In genomic region chr3:87153038-87153437, GRCm38 (mm10) we compare ENCODE assay signal across 9 mouse cellular contexts. TPM values are rescaled to one million over a fixed set of nuclear protein-coding genes. Genes with fewer than 3 reads are reported as not detected.
DNase-seq lines count a peak whose midpoint lies in the region; ATAC-seq and TF ChIP-seq lines count a peak whose summit lies in the region.
"Had no signal": no experiment of that assay in that cellular context is flagged by ENCODE, and none has a peak within 500 bp of the region (broad histone marks: within the 10 kb centered on the region; RNA-seq: fewer than 3 reads in every experiment).

No protein-coding gene starts in this region.

- H3K4me3 ChIP-seq in kidney, embryonic 16.5 days (ENCODE audit: low read length), result no peak overlapping the region
- no peak overlapping the region for H3K4me3 ChIP-seq in embryonic facial prominence, embryonic 12.5 days
- H3K4me3 ChIP-seq in hindbrain, embryonic 13.5 days, result no peak overlapping the region
- H3K4me3 ChIP-seq in midbrain, postnatal 0 days (ENCODE audit: low read depth, low read length), result no peak overlapping the region
- H3K4me3 ChIP-seq in left cerebral cortex, adult 2 months, result no peak overlapping the region

- no peak for DNase-seq in kidney, postnatal 10 days
- peak; percentile 42 for DNase-seq in midbrain, postnatal 0 days (ENCODE audit: low spot score)
- DNase-seq in left cerebral cortex, adult 2 months (ENCODE audit: extremely low spot score in 1 of 2, low spot score in 2 of 2), result no peak
- no peak for DNase-seq in right cerebral cortex, postnatal 25 days
- no peak for DNase-seq in frontal cortex, postnatal 14 days (ENCODE audit: low spot score in 2 of 2)
- DNase-seq: gastrocnemius, postnatal 10 days had no signal

- intact Hi-C loops in left cerebral cortex, adult 2 months (cut with DNase I), result no loop called here

- ATAC-seq in kidney, embryonic 16.5 days (ENCODE audit: low FRiP score, low TSS enrichment), result no peak
- no peak for ATAC-seq in embryonic facial prominence, embryonic 12.5 days (ENCODE audit: insufficient number of reproducible peaks, insufficient read depth, low FRiP score, low TSS enrichment)
- ATAC-seq in hindbrain, embryonic 13.5 days (ENCODE audit: low FRiP score), result no peak
- ATAC-seq in midbrain, postnatal 0 days (ENCODE audit: low FRiP score), result no peak

- H3K36me3 ChIP-seq in kidney, embryonic 16.5 days (ENCODE audit: insufficient read depth, low read length), result no peaks in the 10 kb centered on the region
- 0 out of 2 replicates have a peak, but pooled peaks cover 3% of the 10 kb centered on the region for H3K36me3 ChIP-seq in embryonic facial prominence, embryonic 12.5 days
- H3K36me3 ChIP-seq in hindbrain, embryonic 13.5 days, result no peaks in the 10 kb centered on the region
- no peaks in the 10 kb centered on the region for H3K36me3 ChIP-seq in midbrain, postnatal 0 days (ENCODE audit: insufficient read depth, low read length)

- H3K9me3 ChIP-seq in kidney, embryonic 16.5 days (ENCODE audit: low read length), result no peaks in the 10 kb centered on the region
- no peaks in the 10 kb centered on the region for H3K9me3 ChIP-seq in embryonic facial prominence, embryonic 12.5 days
- H3K9me3 ChIP-seq in hindbrain, embryonic 13.5 days, result no peaks in the 10 kb centered on the region
- H3K9me3 ChIP-seq in midbrain, postnatal 0 days (ENCODE audit: low read length), result no peaks in the 10 kb centered on the region

- H3K4me2 ChIP-seq in kidney, embryonic 16.5 days (replicated peaks; ENCODE audit: low read depth, low read length), result no peak overlapping the region
- H3K4me2 ChIP-seq in embryonic facial prominence, embryonic 12.5 days (replicated peaks), result no peak overlapping the region
- no peak overlapping the region for H3K4me2 ChIP-seq in hindbrain, embryonic 13.5 days
- no peak overlapping the region for H3K4me2 ChIP-seq in midbrain, postnatal 0 days (ENCODE audit: low read depth, low read length, poor library complexity, severe bottlenecking)

- no peaks in the 10 kb centered on the region for H3K27me3 ChIP-seq in kidney, embryonic 16.5 days (ENCODE audit: insufficient read depth, low read length)
- no peaks in the 10 kb centered on the region for H3K27me3 ChIP-seq in embryonic facial prominence, embryonic 12.5 days
- H3K27me3 ChIP-seq in hindbrain, embryonic 13.5 days, result no peaks in the 10 kb centered on the region
- no peaks in the 10 kb centered on the region for H3K27me3 ChIP-seq in midbrain, postnatal 0 days (ENCODE audit: insufficient read depth, low read length)

- H3K4me1 ChIP-seq in kidney, embryonic 16.5 days (ENCODE audit: insufficient read depth, low read length), result peaks cover 80% of the 10 kb centered on the region
- H3K4me1 ChIP-seq in embryonic facial prominence, embryonic 12.5 days, result peaks cover 92% of the 10 kb centered on the region
- H3K4me1 ChIP-seq in hindbrain, embryonic 13.5 days (replicated peaks), result peaks cover 88% of the 10 kb centered on the region
- peaks cover 40% of the 10 kb centered on the region for H3K4me1 ChIP-seq in midbrain, postnatal 0 days (ENCODE audit: insufficient read depth, low read length)

- peak overlapping the region; percentile 54 for H3K27ac ChIP-seq in kidney, embryonic 16.5 days (ENCODE audit: low read length)
- H3K27ac ChIP-seq in embryonic facial prominence, embryonic 12.5 days, result peak overlapping the region; percentile 32
- H3K27ac ChIP-seq in hindbrain, embryonic 13.5 days, result peak overlapping the region; percentile 74
- H3K27ac ChIP-seq in midbrain, postnatal 0 days (ENCODE audit: low read depth, low read length), result peak overlapping the region; percentile 52
- no peak overlapping the region; the same call in 1 of the 2 replicates for H3K27ac ChIP-seq in left cerebral cortex, adult 2 months

- no peak for TF ChIP-seq CTCF in midbrain, postnatal 0 days (IDR thresholded peaks at IDR 0.05)
- TF ChIP-seq CTCF in left cerebral cortex, adult 2 months (IDR thresholded peaks at IDR 0.05), result no peak

- 53% methylated on average over 2 of the region's 2 CpGs for WGBS in kidney, embryonic 16.5 days
- 35% methylated on average over 2 of the region's 2 CpGs for WGBS in embryonic facial prominence, embryonic 12.5 days
- WGBS in hindbrain, embryonic 13.5 days, result 24% methylated on average over 2 of the region's 2 CpGs
- 25% methylated on average over 2 of the region's 2 CpGs for WGBS in midbrain, postnatal 0 days

- H3K9ac ChIP-seq in kidney, embryonic 16.5 days (replicated peaks; ENCODE audit: low read length), result no peak overlapping the region
- no peak overlapping the region for H3K9ac ChIP-seq in embryonic facial prominence, embryonic 12.5 days
- H3K9ac ChIP-seq in hindbrain, embryonic 13.5 days, result no peak overlapping the region
- H3K9ac ChIP-seq in midbrain, postnatal 0 days (replicated peaks; ENCODE audit: low read length, poor library complexity, severe bottlenecking), result no peak overlapping the region

RNA-seq across cellular contexts. Expression of gene Kirrel, which starts 21.5 kb away (rescaled TPM):
- polyA plus RNA-seq in kidney, embryonic 16.5 days (2015; fragmentation: Nextera tagmentation; extraction: Ambion mirVana), result 16.4 and 18.6 TPM in 2 replicates
- polyA plus RNA-seq in embryonic facial prominence, embryonic 12.5 days (2016; fragmentation: Nextera tagmentation; extraction: Ambion mirVana), result 25.9 and 26.7 TPM in 2 replicates
- 7.7 and 8.9 TPM in 2 replicates for polyA plus RNA-seq in hindbrain, embryonic 13.5 days (2015; fragmentation: Nextera tagmentation; extraction: Ambion mirVana)
- total RNA-seq in midbrain, postnatal 0 days (2014; rRNA removed), result 11.1 and 11.3 TPM in 2 replicates
- 3.3 and 4.0 TPM in 2 replicates for polyA plus RNA-seq in midbrain, postnatal 0 days (2015; fragmentation: Nextera tagmentation; extraction: Ambion mirVana)
- 1 to 10 TPM; 4.3 to 4.9 TPM for total RNA-seq in left cerebral cortex, adult 2 months (2021)
